Mouse (Mus musculus) gastrocnemius, postnatal 4 days (tissue): Measurements from ENCODE around the gene Flywch2. TPM values are rescaled to one million over a fixed set of nuclear protein-coding genes. Genes with fewer than 3 reads are reported as not detected.

ENCODE experiments used
- DNase-seq, 2 experiments: peaks; one replicate each; pipeline ENCODE4 v3.0.0; 2021 to 2022; ENCODE audit warnings: low spot score in 2 of 2, mixed read lengths in 2 of 2
- long read RNA-seq, 2 experiments: library from polyadenylated mRNA; stranded (forward); transcript quantifications; one replicate each; pipeline ENCODE4 v2.0.0; 2021
- total RNA-seq, 2 experiments: library from RNA; stranded (reverse); gene quantifications; 2 replicates each; pipeline ENCODE4 v1.2.3; 2021

Gene Flywch2
- 1 to 10 TPM; 5.6 to 6.0 TPM for total RNA-seq
- long read RNA-seq, experiment 1, partial matches to known transcripts: 0 of 2 reads
- long read RNA-seq, experiment 1, other reads (novel, unspliced or antisense): 1 of 2 reads
- long read RNA-seq, experiment 2, partial matches to known transcripts: 0 of 3 reads
- long read RNA-seq, experiment 2, other reads (novel, unspliced or antisense): 1 of 3 reads

GRCm38 (mm10) chr17:23785561-23786471, at the start of gene Flywch2:
TSS of gene Flywch2 (minus strand) at chr17:23786081.
- DNase-seq: peak; percentile 38 to 64

GRCm38 (mm10) chr17:23831201-23831600, 45.3 kb upstream of the Flywch2 start:
- no peak for DNase-seq

DNA sequence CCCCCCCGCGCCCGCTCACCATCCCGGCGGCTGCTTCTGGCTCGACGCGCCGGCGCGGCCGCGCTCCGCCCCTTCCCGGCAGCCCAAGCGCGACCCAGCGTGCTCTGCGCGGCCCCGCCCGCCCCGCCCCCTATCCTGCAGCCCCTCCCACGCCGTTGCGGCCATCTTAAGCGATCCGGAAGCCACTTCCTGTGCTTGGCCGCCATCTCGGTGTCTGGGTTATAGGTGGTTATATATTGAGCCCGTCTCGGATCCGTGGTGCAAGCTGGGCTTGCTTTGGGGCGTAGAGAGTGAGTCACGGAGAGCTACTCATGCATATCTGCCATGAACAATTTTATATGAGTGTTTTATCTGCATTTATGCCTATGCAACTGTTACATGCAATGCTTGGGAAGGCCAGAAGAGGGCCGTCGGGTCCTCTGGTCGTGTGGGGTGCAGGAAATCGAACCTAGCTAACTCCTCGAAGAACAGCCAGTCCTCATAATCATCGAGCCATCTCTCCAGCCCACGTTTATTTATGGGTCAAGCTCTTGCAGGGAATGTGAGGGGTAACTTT, 43.3 kb upstream of the Flywch2 start, which contains the start of gene Elob:
Gene Elob, minus strand, starts transcription at position 73 of the 556 bp plus-strand sequence.
- DNase-seq: peak; percentile 70 to 85

- peak in 1 of 2 experiments; percentile 54 for DNase-seq
These were observed 42.6 kb upstream of the Flywch2 start for GRCm38 (mm10) chr17:23828271-23829001.

- DNase-seq: no peak
These were observed 39.7 kb upstream of the Flywch2 start for GRCm38 (mm10) chr17:23825591-23825990.

DNA sequence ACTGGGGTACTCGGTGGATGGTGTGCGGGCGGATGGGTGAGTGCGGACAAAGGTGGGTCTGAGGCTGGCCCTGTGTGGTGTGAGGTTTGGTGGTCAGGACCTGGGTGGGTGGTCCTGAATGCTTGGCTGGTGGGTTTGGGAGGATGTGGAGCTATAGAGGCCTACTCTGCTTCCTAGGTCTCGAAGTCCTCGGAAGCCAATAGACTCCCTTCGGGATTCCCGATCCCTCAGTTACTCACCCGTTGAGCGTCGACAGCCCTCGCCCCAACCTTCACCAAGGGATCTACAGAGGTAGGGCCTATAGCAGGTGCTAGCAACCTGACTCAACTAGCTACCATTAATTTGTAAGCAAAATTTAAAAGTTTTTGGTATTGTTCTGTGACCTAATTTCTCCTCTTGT, 37.7 kb upstream of the Flywch2 start:
- DNase-seq: no peak

DNA sequence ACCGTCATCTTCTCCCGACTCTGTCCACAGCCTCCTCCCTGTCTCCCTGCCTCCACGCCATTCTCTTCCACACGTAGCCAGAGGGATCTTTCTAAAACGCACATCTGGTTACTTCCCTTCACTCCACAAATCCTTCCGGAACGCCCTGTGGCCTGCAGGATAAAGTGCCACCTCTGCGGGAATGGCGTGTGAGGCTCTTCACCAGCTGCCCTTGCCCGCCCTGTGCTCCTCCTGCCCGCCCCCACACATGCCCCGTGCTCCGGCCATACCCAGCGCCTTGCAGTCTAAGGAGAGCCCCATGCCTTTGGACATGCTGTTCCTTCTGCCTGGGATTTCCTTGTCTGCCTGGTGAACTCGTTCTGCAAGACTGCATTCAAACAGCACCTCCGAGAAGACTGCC, 37.1 kb upstream of the Flywch2 start:
- no peak for DNase-seq

DNA sequence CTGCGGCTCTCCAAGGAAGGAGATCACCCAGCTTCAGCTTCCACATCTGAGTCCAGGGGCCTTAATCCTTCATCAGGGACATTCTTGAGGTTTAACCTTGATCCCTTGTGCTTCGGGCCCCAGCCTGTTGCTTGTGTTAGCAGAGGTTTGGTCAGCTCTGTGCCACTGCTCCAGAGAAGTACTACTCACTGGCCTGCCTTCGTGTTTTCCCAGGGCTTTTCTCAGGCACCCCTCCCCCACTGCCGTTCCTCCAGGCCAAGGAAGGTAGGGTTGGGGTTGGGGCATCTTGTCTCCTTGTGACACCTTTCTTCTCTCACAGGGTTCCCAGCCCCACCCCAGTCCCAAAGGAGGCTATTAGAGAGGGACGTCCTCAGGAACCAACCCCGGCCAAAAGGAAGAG, 36.2 kb upstream of the Flywch2 start:
- no peak for DNase-seq

GRCm38 (mm10) chr17:23820731-23821130, 34.9 kb upstream of the Flywch2 start:
- no peak for DNase-seq

GRCm38 (mm10) chr17:23819235-23819634, 33.4 kb upstream of the Flywch2 start:
- DNase-seq: no peak

GRCm38 (mm10) chr17:23818579-23818978, 32.7 kb upstream of the Flywch2 start:
- DNase-seq: no peak

- DNase-seq: no peak
These were observed 29.8 kb upstream of the Flywch2 start for GRCm38 (mm10) chr17:23815641-23816040.

DNA sequence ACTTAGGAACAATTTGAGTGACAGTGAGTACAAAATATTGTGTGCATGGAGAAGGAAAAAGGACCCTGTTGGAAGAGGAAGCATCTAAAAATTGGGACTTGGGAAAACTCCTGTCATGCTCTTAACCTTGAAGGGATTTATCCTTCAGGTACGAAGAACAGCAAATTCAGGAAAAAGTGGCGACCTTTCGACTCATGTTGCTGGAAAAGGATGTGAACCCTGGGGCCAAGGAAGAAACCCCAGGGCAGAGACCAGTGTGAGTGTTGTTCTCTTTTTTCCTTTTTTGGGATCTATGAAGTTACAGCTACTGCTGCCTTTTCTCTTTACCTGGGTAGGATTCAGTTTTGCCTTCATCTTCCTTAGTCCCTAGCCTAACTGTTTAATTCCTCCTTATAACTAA, 22.0 kb upstream of the Flywch2 start:
- no peak for DNase-seq

DNA sequence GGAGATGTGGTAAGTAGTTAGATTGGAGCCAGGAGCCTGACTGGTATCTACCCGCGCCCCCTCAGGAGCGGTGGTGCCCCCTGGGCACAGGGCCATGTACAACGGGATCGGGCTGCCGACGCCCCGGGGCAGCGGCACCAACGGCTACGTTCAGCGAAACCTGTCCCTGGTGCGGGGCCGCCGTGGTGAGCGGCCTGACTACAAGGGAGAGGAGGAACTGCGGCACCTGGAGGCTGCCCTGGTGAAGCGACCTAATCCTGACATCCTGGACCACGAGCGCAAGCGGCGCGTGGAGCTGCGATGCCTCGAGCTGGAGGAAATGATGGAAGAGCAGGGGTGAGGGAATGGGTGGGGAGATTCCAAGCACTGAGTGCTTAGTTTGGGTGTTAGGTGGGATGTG, 21.0 kb upstream of the Flywch2 start:
- DNase-seq: no peak

DNA sequence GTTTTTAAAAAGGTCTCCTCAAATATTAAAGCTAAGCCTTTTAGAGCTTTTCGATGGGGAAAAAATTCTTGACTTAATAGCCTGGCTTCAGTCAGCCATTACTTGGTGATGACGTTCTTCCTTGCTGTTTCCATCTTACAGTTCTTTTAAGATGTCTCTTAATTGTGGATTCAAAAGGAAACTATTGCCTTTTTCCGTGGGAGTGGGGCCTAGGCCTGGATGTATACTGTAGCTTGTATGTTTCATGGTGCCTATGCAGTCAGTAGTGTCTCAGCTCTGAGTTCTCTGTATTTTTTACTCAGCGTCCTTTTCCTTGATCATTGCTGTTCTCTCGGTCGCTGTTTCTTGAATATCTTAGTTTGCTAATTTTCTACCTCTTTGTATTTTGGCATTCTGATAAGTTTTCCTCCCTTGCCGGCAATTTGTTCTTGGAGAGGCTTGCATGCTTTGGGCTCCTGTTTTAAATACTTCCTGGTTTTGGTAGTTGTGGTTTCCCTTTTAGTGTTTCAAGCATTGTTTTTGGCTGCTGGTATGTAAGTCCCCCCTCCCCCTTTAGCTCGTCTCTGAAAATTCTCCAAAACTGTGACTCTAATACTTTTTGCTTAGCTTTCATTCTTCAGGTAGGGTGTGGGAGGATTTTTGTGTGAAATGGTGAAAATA, 18.7 kb upstream of the Flywch2 start:
- no peak for DNase-seq

DNA sequence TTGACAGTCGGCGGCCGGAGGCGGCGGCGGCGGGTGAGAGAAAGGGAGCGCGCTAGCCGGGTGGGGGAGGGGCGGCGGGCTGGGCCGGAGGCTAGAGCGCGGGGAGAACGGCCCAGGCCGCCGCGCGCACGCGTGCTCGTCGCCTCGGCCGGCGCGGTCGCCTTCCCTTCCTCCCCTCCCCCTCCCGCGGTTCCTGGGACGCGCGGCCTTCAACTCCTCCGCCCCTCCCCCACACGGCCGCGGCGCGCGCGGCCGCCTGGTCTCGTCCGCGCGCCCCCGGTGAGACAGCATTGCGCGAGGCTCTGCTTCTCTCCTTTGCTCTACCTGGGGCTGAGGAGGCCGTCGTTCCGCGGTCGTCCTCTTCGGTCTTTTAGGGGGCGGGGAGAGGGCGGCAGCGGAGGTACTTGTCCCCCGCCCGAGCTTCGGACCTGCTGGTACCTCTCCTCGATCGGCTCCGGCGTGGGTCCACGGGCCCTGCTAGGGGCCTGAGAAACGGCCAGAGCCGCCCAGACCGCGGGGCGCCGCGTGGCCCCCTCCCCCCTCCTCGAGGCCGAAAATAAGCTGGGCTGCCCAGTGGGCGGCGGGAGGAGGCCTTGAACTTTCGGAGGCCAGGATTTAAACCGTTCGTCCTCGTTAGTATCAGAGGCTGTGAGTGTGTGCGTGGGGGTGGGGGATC, 17.6 kb upstream of the Flywch2 start:
- peak; percentile 64 to 83 for DNase-seq

DNA sequence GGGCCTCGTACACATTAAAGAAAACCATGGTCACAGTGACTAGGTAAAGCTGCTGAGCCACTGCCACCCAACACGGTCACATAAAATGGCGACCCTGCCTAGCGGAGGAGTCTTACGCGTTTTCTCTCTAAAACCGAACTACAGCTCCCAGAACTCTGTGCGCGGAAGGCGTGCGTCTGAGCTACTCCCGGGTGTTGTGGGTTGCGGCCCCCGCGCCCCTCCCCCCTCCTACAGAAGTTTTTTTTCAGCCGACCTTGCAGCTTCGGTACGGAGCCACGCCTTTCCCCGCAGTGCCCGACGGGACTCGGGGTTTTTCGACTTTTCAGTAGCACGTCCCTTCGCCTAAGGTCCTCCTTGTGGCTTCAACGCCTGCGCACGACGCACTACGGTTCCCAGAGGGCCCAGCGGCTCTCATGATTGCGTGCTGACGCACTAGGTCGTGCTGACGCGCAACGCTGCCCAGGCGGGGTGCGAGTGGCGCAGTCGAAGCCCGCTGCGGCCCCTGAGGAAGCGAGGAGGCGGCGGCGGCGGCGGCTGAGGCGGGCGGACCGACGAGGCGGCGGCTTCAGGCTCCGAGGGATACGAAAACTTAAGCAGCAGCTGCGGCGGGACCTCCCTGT, 17.0 kb upstream of the Flywch2 start:
- DNase-seq: peak; percentile 91 to 97

GRCm38 (mm10) chr17:23801627-23802026, 15.7 kb upstream of the Flywch2 start:
- no peak for DNase-seq

- DNase-seq: no peak
These were observed 11.4 kb upstream of the Flywch2 start for GRCm38 (mm10) chr17:23797316-23797715.

DNA sequence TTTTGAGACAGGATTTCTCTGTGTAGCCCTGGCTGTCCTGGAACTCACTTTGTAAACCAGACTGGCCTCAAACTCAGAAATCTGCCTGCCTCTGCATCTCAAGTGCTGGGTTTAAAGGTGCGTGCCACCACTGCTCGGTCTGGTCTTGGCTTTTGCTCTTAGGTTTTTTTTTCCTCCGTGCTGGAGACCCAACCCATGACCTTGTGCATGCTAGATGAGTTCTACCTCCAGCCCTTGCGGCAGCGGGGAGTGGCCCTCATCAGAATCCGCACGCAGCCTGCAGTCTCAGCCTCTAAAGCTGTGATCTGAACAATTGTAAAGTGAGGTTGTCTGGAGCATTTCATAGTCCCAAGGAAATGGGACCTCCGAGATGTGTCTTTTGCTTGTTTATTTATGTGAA, 9.4 kb upstream of the Flywch2 start:
- no peak for DNase-seq
